Mouse (Mus musculus): ENCODE data around the gene Uqcr11.

Gene Uqcr11

GRCm38 (mm10) chr10:80399191-80399972 lies 7.2 kb downstream of the Uqcr11 start, which contains the start of gene Mbd3:
Mbd3 (minus strand) TSS chr10:80399550.
- peak; percentile 100 for DNase-seq (ENCODE audit: extremely low read depth, low read depth)

- peak; percentile 88 for DNase-seq (ENCODE audit: extremely low read depth, low read depth)
These were observed 7.9 kb downstream of the Uqcr11 start for GRCm38 (mm10) chr10:80398719-80399190.

GRCm38 (mm10) chr10:80398174-80398535 lies 8.5 kb downstream of the Uqcr11 start:
- no peak for DNase-seq (ENCODE audit: extremely low read depth, low read depth)

- no peak for DNase-seq (ENCODE audit: extremely low read depth, low read depth)
These were observed 9.0 kb downstream of the Uqcr11 start for GRCm38 (mm10) chr10:80397524-80398173.

- DNase-seq (ENCODE audit: extremely low read depth, low read depth) = no peak
These were observed 9.7 kb downstream of the Uqcr11 start for GRCm38 (mm10) chr10:80396822-80397523.

GRCm38 (mm10) chr10:80395025-80395627 lies 11.5 kb downstream of the Uqcr11 start:
- DNase-seq (ENCODE audit: extremely low read depth, low read depth) = no peak

GRCm38 (mm10) chr10:80392687-80393086 lies 13.9 kb downstream of the Uqcr11 start:
- DNase-seq (ENCODE audit: extremely low read depth, low read depth) = no peak

- no peak for DNase-seq (ENCODE audit: extremely low read depth, low read depth)
These were observed 15.9 kb downstream of the Uqcr11 start for GRCm38 (mm10) chr10:80390697-80391096.

GRCm38 (mm10) chr10:80389185-80389708 lies 17.4 kb downstream of the Uqcr11 start:
- DNase-seq (ENCODE audit: extremely low read depth, low read depth) = no peak

GRCm38 (mm10) chr10:80388731-80389130 lies 17.9 kb downstream of the Uqcr11 start:
- DNase-seq (ENCODE audit: extremely low read depth, low read depth) = no peak

- DNase-seq (ENCODE audit: extremely low read depth, low read depth) = no peak
These were observed 19.1 kb downstream of the Uqcr11 start, which contains the start of gene Mex3d for GRCm38 (mm10) chr10:80387522-80387959. Mex3d (minus strand) TSS chr10:80387659.

- DNase-seq (ENCODE audit: extremely low read depth, low read depth) = no peak
These were observed 19.7 kb downstream of the Uqcr11 start for GRCm38 (mm10) chr10:80386735-80387471.

- no peak for DNase-seq (ENCODE audit: extremely low read depth, low read depth)
These were observed 20.6 kb downstream of the Uqcr11 start for GRCm38 (mm10) chr10:80385811-80386734.

GRCm38 (mm10) chr10:80385310-80385709 lies 21.3 kb downstream of the Uqcr11 start:
- DNase-seq (ENCODE audit: extremely low read depth, low read depth) = no peak

GRCm38 (mm10) chr10:80384709-80385108 lies 21.9 kb downstream of the Uqcr11 start:
- DNase-seq (ENCODE audit: extremely low read depth, low read depth) = no peak

GRCm38 (mm10) chr10:80384115-80384639 lies 22.5 kb downstream of the Uqcr11 start:
- DNase-seq (ENCODE audit: extremely low read depth, low read depth) = no peak

- no peak for DNase-seq (ENCODE audit: extremely low read depth, low read depth)
These were observed 23.2 kb downstream of the Uqcr11 start for GRCm38 (mm10) chr10:80383431-80383830.

GRCm38 (mm10) chr10:80382641-80383365 lies 23.8 kb downstream of the Uqcr11 start:
- DNase-seq (ENCODE audit: extremely low read depth, low read depth) = no peak

Data from MEL-GATA-1-ER (cell line).